Mouse (Mus musculus): Measurements from ENCODE around the gene Ccl11. TPM values are rescaled to one million over a fixed set of nuclear protein-coding genes. Genes with fewer than 3 reads are reported as not detected.

Ccl11 gene
- not detected for polyA plus RNA-seq (2017; shearing (Covaris generic))

DNA sequence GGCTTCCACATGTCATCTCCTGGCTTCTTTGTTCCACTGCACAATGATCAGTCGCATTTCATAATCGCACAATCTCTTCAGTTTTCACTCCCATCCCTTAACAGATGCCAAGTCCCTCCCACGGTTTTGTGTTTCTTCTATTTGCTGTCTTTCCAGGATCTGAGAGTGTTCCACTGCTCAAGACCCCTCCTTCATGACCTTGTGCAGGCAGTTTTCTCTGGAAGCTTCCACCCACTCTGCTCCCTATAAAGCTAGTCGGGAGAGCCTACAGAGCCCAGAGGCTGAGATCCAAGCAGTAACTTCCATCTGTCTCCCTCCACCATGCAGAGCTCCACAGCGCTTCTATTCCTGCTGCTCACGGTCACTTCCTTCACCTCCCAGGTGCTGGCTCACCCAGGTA is at the start of gene Ccl11:
Gene Ccl11 (plus strand): TSS at position 178 of the 400 bp plus-strand sequence.

DNA sequence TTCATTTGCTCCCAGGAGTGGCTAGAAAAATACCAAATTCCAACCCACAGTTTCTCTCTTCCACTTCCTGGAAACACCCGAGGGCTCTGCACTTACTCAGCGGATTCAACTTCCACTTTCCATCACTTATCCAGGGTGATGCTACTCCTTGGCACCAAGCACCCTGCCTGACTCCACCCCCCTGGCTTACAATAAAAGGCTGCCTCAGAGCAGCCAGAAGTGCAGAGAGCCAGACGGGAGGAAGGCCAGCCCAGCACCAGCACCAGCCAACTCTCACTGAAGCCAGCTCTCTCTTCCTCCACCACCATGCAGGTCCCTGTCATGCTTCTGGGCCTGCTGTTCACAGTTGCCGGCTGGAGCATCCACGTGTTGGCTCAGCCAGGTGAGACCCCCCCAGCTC is 22.3 kb upstream of the Ccl11 start, which contains the start of gene Ccl2:
Gene Ccl2 (plus strand): TSS at position 216 of the 400 bp plus-strand sequence.

DNA sequence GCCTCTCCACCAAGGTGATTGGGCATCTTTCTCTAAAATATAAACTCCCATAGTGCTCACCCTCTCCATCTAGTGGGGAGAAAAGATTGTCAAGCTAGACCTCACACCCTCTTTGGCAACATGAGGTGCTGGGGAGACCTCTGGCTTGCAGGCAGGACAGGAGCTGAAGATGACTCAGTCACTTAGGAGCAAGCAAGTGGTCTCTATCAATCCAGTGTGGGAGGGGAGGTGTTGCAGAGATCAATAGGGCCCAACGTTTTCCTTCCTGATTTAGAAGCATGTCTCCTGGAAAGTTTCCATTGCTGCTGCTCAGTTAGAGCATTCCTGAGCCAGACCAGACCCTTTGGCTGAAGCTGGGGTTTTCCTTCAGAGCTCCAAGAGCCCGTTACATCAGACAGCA is 19.1 kb upstream of the Ccl11 start, which contains the start of gene Gm17268:
Gene Gm17268 (minus strand): TSS at position 28 of the 400 bp plus-strand sequence.

DNA sequence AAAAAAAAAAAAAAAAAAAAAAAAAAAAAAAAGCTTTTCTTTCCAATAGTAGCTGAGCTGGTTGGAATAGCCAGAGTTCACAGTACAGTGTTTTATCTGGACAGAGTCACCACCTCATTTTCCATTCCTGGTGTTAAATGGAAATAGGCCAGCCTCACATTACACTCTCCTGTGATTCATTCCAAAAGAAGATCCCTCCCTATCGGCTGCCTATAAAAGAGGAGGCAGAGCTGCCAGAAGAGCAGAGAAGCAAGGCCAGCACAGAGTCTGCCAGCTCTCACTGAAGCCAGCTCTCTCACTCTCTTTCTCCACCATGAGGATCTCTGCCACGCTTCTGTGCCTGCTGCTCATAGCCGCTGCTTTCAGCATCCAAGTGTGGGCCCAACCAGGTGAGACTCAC is 12.2 kb upstream of the Ccl11 start, which contains the start of gene Ccl7:
Gene Ccl7 (plus strand): TSS at position 242 of the 400 bp plus-strand sequence.

DNA sequence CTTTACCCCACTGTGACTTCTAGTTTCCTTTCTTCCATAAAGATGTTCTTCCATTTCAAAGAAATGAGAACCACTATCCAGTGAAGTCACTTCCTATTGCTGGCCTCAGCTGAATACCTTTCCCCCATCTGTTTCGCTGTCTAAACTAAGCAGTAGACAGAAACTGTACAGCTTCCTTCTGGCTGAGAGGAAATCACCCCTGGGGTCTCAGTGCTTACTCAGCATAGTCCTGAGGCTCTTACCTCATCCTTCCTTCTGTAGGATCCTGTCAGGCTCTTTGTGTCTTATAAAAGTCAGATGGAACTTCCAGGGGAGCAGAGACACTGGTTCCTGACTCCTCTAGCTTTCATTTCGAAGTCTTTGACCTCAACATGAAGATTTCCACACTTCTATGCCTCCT is 43.9 kb downstream of the Ccl11 start, which contains the start of gene Ccl12:
Gene Ccl12 (plus strand): TSS at position 317 of the 400 bp plus-strand sequence.

Other genes starting within 250 kb of the Ccl11 start
- gene 5530401A14Rik, start 197.2 kb upstream of the Ccl11 start, polyA plus RNA-seq (2017; shearing (Covaris generic)) = not detected
- gene Asic2, start 89.4 kb upstream of the Ccl11 start, polyA plus RNA-seq (2017; shearing (Covaris generic)) = not detected
- gene Ccl2, start 22.3 kb upstream of the Ccl11 start, polyA plus RNA-seq (2017; shearing (Covaris generic)) = not detected
- not detected for gene Gm17268, start 19.3 kb upstream of the Ccl11 start, polyA plus RNA-seq (2017; shearing (Covaris generic))
- gene Ccl7, start 12.1 kb upstream of the Ccl11 start, polyA plus RNA-seq (2017; shearing (Covaris generic)) = not detected
- gene Ccl12, start 44.0 kb downstream of the Ccl11 start, polyA plus RNA-seq (2017; shearing (Covaris generic)) = not detected
- gene Ccl8, start 57.4 kb downstream of the Ccl11 start, polyA plus RNA-seq (2017; shearing (Covaris generic)) = not detected
- gene Ccl1, start 247.9 kb downstream of the Ccl11 start, polyA plus RNA-seq (2017; shearing (Covaris generic)) = 3.4 TPM

Measured in activated CD4-positive, CD25-positive, alpha-beta regulatory T cell, adult 9 weeks (primary cell).